Mouse (Mus musculus) forebrain, embryonic 13.5 days (tissue): ENCODE results near the gene Hoxa13. TPM values are rescaled to one million over a fixed set of nuclear protein-coding genes. Genes with fewer than 3 reads are reported as not detected.

Experiments
- ATAC-seq: fragments of 200-750 bp; cut with Nextera tagmentation; 2 replicates; pipeline ENCODE4 v1.8.0; 2017
- H3K27ac ChIP-seq: fragments of 300-500 bp; sonication (generic); 2 replicates; pipeline ENCODE4 v1.5.1; 2015; ENCODE audit warnings: inconsistent platforms, mild to moderate bottlenecking, moderate library complexity
- H3K27me3 ChIP-seq: fragments of 300-500 bp; sonication (generic); 2 replicates; pipeline ENCODE4 v1.6.1; 2015; ENCODE audit warnings: mild to moderate bottlenecking, inconsistent platforms
- H3K36me3 ChIP-seq: fragments of 300-500 bp; sonication (generic); 2 replicates; pipeline ENCODE4 v1.6.1; 2015; ENCODE audit warnings: mild to moderate bottlenecking, inconsistent platforms; ENCODE audit not compliant: poor library complexity, severe bottlenecking
- H3K4me1 ChIP-seq: fragments of 300-500 bp; sonication (generic); 2 replicates; pipeline ENCODE4 v1.6.1; 2015; ENCODE audit warnings: inconsistent platforms
- H3K4me2 ChIP-seq: fragments of 300-500 bp; sonication (generic); 2 replicates; pipeline ENCODE4 v1.6.1; 2015; ENCODE audit warnings: inconsistent platforms, mild to moderate bottlenecking, moderate library complexity
- H3K4me3 ChIP-seq: fragments of 300-500 bp; sonication (generic); 2 replicates; pipeline ENCODE4 v1.5.1; 2015; ENCODE audit warnings: mild to moderate bottlenecking, inconsistent platforms
- H3K9ac ChIP-seq: fragments of 300-500 bp; sonication (generic); 2 replicates; pipeline ENCODE4 v1.6.1; 2015; ENCODE audit warnings: mild to moderate bottlenecking, inconsistent platforms
- H3K9me3 ChIP-seq: fragments of 300-500 bp; sonication (generic); replicated peaks from 2 replicates; pipeline ENCODE4 v1.6.1; 2016; ENCODE audit warnings: inconsistent platforms
- WGBS: fragments of 180-500 bp; shearing (Covaris S2); methylation state at CpG from one replicate; pipeline ENCODE4 v1.1.7; 2015; 5-methylcytosine and 5-hydroxymethylcytosine counted together
- polyA plus RNA-seq: library from polyadenylated mRNA; unstranded; fragments of >200 nt; fragmentation: Nextera tagmentation; extraction: Ambion mirVana; gene quantifications from 2 replicates; pipeline ENCODE4 v1.2.1, GENCODE M21; 2015

Gene Hoxa13
- polyA plus RNA-seq, 1 experiment from 2014 or later, result not detected

- 4% methylated on average over 3 of the region's 3 CpGs for WGBS
- Histone ChIP-seq H3K4me3 (no peak overlapping the region), H3K9ac (no peak overlapping the region), H3K9me3 (no peaks in the 10 kb centered on the region), H3K4me2 (no peak overlapping the region), H3K4me1 (no peaks in the 10 kb centered on the region), H3K36me3 (no peaks in the 10 kb centered on the region), H3K27ac (no peak overlapping the region), H3K27me3 (peaks cover 97% of the 10 kb centered on the region)
- no peak for ATAC-seq
Measured at GRCm38 (mm10) chr6:52267691-52268090, 7.0 kb upstream of the Hoxa13 start.

GRCm38 (mm10) chr6:52267221-52267620 is 6.5 kb upstream of the Hoxa13 start:
- no peak for ATAC-seq
- WGBS, result 16% methylated on average over 5 of the region's 5 CpGs

GRCm38 (mm10) chr6:52266666-52266985 is 5.9 kb upstream of the Hoxa13 start:
- H3K9me3 ChIP-seq, result no peaks in the 10 kb centered on the region
- no peak overlapping the region for H3K4me3 ChIP-seq
- no peak overlapping the region for H3K4me2 ChIP-seq
- ATAC-seq, result no peak
- H3K27me3 ChIP-seq, result peaks cover 98% of the 10 kb centered on the region
- no peaks in the 10 kb centered on the region for H3K4me1 ChIP-seq
- WGBS, result 1% methylated on average over 9 of the region's 9 CpGs
- no peaks in the 10 kb centered on the region for H3K36me3 ChIP-seq
- H3K27ac ChIP-seq, result no peak overlapping the region
- no peak overlapping the region for H3K9ac ChIP-seq

More at GRCm38 (mm10) chr6:52267221-52267620, 6.5 kb upstream of the Hoxa13 start:
- no peaks in the 10 kb centered on the region for H3K4me1 ChIP-seq
- H3K27ac ChIP-seq, result no peak overlapping the region
- H3K27me3 ChIP-seq, result peaks cover 97% of the 10 kb centered on the region
- H3K4me3 ChIP-seq, result no peak overlapping the region
- no peaks in the 10 kb centered on the region for H3K36me3 ChIP-seq
- H3K4me2 ChIP-seq, result no peak overlapping the region
- H3K9ac ChIP-seq, result no peak overlapping the region
- no peaks in the 10 kb centered on the region for H3K9me3 ChIP-seq

GRCm38 (mm10) chr6:52265913-52266665 is 5.4 kb upstream of the Hoxa13 start:
- 1% methylated on average over 19 of the region's 19 CpGs for WGBS
- Histone ChIP-seq H3K36me3 (no peaks in the 10 kb centered on the region), H3K9ac (no peak overlapping the region), H3K9me3 (no peaks in the 10 kb centered on the region), H3K4me2 (no peak overlapping the region), H3K27ac (no peak overlapping the region), H3K4me1 (0 out of 2 replicates have a peak, but pooled peaks cover under 1% of the 10 kb centered on the region), H3K27me3 (peaks cover 98% of the 10 kb centered on the region), H3K4me3 (no peak overlapping the region)
- ATAC-seq, result no peak

GRCm38 (mm10) chr6:52265306-52265912 is 4.7 kb upstream of the Hoxa13 start:
- peaks cover 6% of the 10 kb centered on the region; the same call in 1 of the 2 replicates for H3K4me1 ChIP-seq
- peaks cover 97% of the 10 kb centered on the region for H3K27me3 ChIP-seq
- no peak for ATAC-seq
- H3K36me3 ChIP-seq, result no peaks in the 10 kb centered on the region
- no peak overlapping the region for H3K4me2 ChIP-seq
- no peak overlapping the region for H3K4me3 ChIP-seq
- H3K9me3 ChIP-seq, result no peaks in the 10 kb centered on the region
- no peak overlapping the region for H3K9ac ChIP-seq
- WGBS, result 1% methylated on average over 18 of the region's 18 CpGs
- H3K27ac ChIP-seq, result no peak overlapping the region

GRCm38 (mm10) chr6:52264106-52264790 is 3.6 kb upstream of the Hoxa13 start:
- Histone ChIP-seq H3K9me3 (no peaks in the 10 kb centered on the region), H3K4me2 (no peak overlapping the region), H3K36me3 (no peaks in the 10 kb centered on the region), H3K27me3 (peaks cover 96% of the 10 kb centered on the region), H3K4me1 (peaks cover 10% of the 10 kb centered on the region; the same call in 1 of the 2 replicates), H3K9ac (no peak overlapping the region), H3K4me3 (no peak overlapping the region), H3K27ac (no peak overlapping the region)
- ATAC-seq, result no peak
- WGBS, result 2% methylated on average over 5 of the region's 5 CpGs

- Histone ChIP-seq H3K9ac (no peak overlapping the region), H3K36me3 (no peaks in the 10 kb centered on the region), H3K4me2 (no peak overlapping the region), H3K4me1 (peaks cover 10% of the 10 kb centered on the region; the same call in 1 of the 2 replicates), H3K27me3 (peaks cover 96% of the 10 kb centered on the region), H3K9me3 (no peaks in the 10 kb centered on the region), H3K4me3 (no peak overlapping the region), H3K27ac (no peak overlapping the region)
- no peak for ATAC-seq
- 4% methylated on average over 6 of the region's 6 CpGs for WGBS
Measured at GRCm38 (mm10) chr6:52263321-52263585, 2.6 kb upstream of the Hoxa13 start.

GRCm38 (mm10) chr6:52262463-52263320 is 2.0 kb upstream of the Hoxa13 start:
- no peak overlapping the region for H3K4me2 ChIP-seq
- WGBS, result under 1% methylated on average over 24 of the region's 24 CpGs
- peaks cover 10% of the 10 kb centered on the region; the same call in 1 of the 2 replicates for H3K4me1 ChIP-seq
- H3K36me3 ChIP-seq, result no peaks in the 10 kb centered on the region
- H3K27ac ChIP-seq, result no peak overlapping the region
- H3K27me3 ChIP-seq, result peaks cover 95% of the 10 kb centered on the region
- H3K4me3 ChIP-seq, result no peak overlapping the region
- ATAC-seq, result no peak
- H3K9me3 ChIP-seq, result no peaks in the 10 kb centered on the region
- H3K9ac ChIP-seq, result no peak overlapping the region

- Histone ChIP-seq H3K27me3 (peaks cover 97% of the 10 kb centered on the region), H3K9ac (no peak overlapping the region), H3K27ac (no peak overlapping the region), H3K4me2 (no peak overlapping the region), H3K9me3 (no peaks in the 10 kb centered on the region), H3K36me3 (no peaks in the 10 kb centered on the region), H3K4me3 (no peak overlapping the region), H3K4me1 (peaks cover 10% of the 10 kb centered on the region; the same call in 1 of the 2 replicates)
- no peak for ATAC-seq
- WGBS, result 5% methylated on average over 9 of the region's 9 CpGs
Measured at GRCm38 (mm10) chr6:52261751-52262462, 1.2 kb upstream of the Hoxa13 start.

- Histone ChIP-seq H3K9ac (no peak overlapping the region), H3K27me3 (peaks cover 96% of the 10 kb centered on the region), H3K4me2 (peak overlapping the region; percentile 51), H3K9me3 (no peaks in the 10 kb centered on the region), H3K4me3 (peak overlapping the region; percentile 25), H3K27ac (no peak overlapping the region), H3K36me3 (no peaks in the 10 kb centered on the region), H3K4me1 (peaks cover 10% of the 10 kb centered on the region; the same call in 1 of the 2 replicates)
- WGBS, result under 1% methylated on average over 39 of the region's 39 CpGs
- no peak for ATAC-seq
Measured at GRCm38 (mm10) chr6:52259811-52260261, 844 bp downstream of the Hoxa13 start.

GRCm38 (mm10) chr6:52259081-52259790 is 1.4 kb downstream of the Hoxa13 start:
- H3K4me3 ChIP-seq, result no peak overlapping the region
- ATAC-seq, result no peak
- H3K27ac ChIP-seq, result no peak overlapping the region
- no peak overlapping the region for H3K4me2 ChIP-seq
- H3K9ac ChIP-seq, result no peak overlapping the region
- 2% methylated on average over 24 of the region's 25 CpGs for WGBS
- H3K4me1 ChIP-seq, result peaks cover 10% of the 10 kb centered on the region; the same call in 1 of the 2 replicates
- H3K36me3 ChIP-seq, result no peaks in the 10 kb centered on the region
- peaks cover 96% of the 10 kb centered on the region for H3K27me3 ChIP-seq
- H3K9me3 ChIP-seq, result no peaks in the 10 kb centered on the region
